Mouse (Mus musculus) heart, adult 18-20 months (tissue): ENCODE results near the gene Spdya. TPM values are rescaled to one million over a fixed set of nuclear protein-coding genes. Genes with fewer than 3 reads are reported as not detected.
"Not testable (repeated sequence)": the region's sequence is repeated elsewhere in the genome, so short reads cannot be mapped to it uniquely, and the experiment has no call there.

Experiments
- DNase-seq, 2 experiments: peaks; one replicate each; pipeline ENCODE4 v3.0.0; 2021 to 2022; ENCODE audit warnings: mixed read lengths in 1 of 2
- total RNA-seq, 2 experiments: library from RNA; stranded (reverse); gene quantifications; 2 replicates each; pipeline ENCODE4 v1.2.3; 2021

Gene Spdya
- total RNA-seq, 2 experiments from 2014 or later = 0.18 TPM; not detected in 1

DNA sequence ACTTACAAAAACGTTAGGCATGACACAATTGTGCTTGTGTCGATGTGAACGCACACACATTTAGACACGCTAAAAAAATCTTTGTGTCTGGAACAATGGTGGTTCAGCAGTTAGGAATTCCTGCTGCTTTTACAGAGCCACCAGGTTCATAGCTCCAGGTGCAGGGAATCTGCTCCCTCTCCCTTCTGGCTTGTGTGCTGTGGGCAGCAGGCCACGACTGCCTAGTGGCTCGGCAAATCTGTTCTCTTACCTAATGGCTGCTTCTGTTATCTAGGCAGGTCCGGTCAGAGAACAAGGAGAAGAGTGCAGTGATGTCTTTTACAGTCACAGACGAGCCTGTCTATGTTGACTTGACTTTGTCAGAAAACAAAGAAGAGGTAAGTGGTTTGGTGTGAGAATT is 81.5 kb downstream of the Spdya start:
- no peak for DNase-seq

DNA sequence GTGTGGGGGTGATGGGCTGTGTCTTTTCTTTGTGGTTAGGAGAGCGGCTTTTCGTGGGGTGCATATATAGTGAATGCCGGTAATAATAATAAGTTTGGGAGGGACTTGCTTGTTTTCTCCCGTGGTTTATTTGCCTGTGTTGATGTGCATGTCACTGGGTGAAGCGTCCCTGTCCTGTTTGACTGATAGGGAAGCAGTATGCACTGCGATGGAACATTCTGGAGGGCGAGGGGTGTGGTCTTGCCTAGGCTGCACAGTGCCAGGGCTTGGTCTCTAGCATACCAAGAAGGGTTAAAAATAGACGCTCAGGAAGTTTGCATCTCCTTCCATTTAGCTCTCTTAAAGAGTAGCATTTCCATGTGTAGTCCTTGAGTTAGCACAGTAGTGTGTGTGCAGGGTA is 84.9 kb downstream of the Spdya start:
- DNase-seq = no peak

DNA sequence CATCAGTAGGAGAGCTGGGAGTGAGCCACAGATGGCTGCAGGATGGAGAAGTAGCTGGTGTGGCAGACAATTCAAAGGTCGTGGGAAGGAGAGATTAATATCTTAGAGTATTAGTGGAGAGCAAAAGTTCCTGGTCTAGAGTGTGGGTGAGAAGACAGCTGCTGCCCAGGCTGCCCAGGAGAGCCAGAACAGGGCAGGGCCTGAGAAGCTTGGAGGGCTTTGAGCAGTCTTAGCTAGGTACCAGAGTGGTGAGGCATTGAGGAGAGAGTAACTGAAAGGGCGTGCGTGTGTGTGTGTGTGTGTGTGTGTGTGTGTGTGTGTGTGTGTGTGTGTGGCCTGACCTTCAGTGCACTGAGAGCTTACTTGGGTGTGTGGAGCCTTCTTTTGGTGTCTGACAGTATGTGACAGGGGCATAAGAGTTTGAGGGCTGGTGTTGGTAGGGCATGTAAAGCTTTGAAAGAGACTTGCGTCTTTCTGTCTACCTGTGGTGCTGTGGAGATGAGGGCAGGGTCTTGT is 85.9 kb downstream of the Spdya start:
- no peak for DNase-seq

DNA sequence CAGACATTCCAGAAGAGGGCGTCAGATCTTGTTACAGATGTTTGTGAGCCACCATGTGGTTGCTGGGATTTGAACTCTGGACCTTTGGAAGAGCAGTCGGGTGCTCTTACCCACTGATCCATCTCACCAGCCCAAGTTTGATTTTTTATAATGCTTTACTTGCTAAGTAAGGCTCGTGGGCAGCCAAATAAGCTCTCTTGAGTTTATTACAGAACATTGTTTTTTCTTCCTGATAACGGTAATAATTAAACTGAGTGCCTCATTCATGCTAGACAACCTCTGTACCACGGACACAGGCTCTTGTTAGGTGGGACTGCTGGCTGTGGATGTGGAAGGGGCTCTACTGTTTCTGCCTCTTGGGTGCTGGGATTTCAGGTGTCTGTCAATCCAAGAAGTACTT is 87.2 kb downstream of the Spdya start:
- DNase-seq = not testable (repeated sequence)

Other genes with a start within 250 kb of the Spdya start
- 10 to 100 TPM; 37.9 to 40.1 TPM for gene Emilin2, start 240.1 kb upstream of the Spdya start, total RNA-seq
- under 1 TPM; 0.77 to 0.99 TPM for gene Gm4707, start 92.1 kb upstream of the Spdya start, total RNA-seq
- gene Smchd1, start 76.7 kb upstream of the Spdya start, total RNA-seq = 10 to 100 TPM; 16.7 to 18.0 TPM
- under 1 TPM; 0.45 to 0.75 TPM for gene Ndc80, start 25.2 kb upstream of the Spdya start, total RNA-seq
- gene Wdr43, start 63.8 kb downstream of the Spdya start, total RNA-seq = 10 to 100 TPM; 19.4 to 20.6 TPM
- gene Togaram2, start 121.2 kb downstream of the Spdya start, total RNA-seq = 1 to 10 TPM; 4.7 to 5.4 TPM
- under 1 TPM; 0.41 to 0.74 TPM for gene Pcare, start 200.8 kb downstream of the Spdya start, total RNA-seq
- gene Clip4, start 216.4 kb downstream of the Spdya start, total RNA-seq = 100 to 1,000 TPM; 256 to 257 TPM